Mouse (Mus musculus) embryonic fibroblast, embryonic 13.5 days (primary cell): ENCODE results near the gene Gm4894.

ENCODE experiments used
- CTCF ChIP-seq: IDR thresholded peaks from 2 replicates; pipeline ENCODE4 v1.5.1; 2011; ENCODE audit warnings: mild to moderate bottlenecking, control low read depth, low read length, moderate library complexity, borderline replicate concordance; ENCODE audit not compliant: insufficient read depth
- POLR2A ChIP-seq: IDR thresholded peaks from 2 replicates; pipeline ENCODE4 v1.6.1; 2011; ENCODE audit warnings: low read depth, mild to moderate bottlenecking, control low read depth, low read length, moderate library complexity

DNA sequence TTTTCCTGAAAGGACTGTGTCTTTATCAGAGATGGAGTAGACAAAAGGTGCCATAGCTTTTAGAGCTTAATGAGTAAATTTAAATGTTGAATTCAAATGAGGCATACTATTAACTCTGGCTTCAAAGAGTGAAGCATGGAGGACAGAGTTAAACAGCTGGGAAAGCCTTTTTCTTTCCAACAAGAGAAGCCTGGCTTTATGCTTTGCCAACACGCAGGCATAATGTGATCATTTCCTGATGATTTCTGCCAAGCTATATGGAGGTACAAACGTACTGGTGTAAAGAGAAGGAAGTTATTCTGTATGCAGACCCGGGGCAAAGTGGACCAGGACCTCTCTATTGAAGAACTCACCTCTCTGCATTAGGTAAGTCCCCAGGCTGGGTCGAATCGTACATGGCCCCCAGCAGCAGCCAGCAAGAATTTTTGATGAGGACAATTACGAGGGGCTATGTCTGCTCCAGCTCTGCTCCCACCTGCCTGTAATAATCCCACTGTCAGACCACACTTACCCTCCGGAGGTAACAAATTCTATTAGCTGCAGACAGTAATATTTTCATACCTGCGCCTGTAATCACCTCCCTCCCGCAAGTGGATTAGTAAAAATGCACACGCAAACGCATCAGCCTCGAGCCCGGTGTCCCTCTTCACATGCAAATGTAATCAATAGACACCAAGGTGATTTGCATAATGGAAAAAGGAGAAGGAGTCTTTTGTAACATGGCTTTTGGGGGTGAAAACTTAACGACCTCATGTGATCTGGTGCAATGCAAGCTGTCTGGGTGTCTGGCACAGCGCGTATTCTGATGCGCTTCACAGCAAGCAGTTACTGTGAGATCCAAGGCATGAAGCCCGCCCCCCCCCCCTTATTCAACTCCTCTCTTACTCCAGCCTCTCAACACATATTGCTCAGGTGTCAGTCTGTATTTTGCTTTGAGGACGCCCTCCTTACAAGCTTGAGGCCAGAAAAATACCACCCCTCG, 32.4 kb upstream of the Gm4894 start:
- no peak for TF ChIP-seq POLR2A
- TF ChIP-seq CTCF: no peak
